Mouse (Mus musculus) cerebellum, postnatal 36 days (tissue): ENCODE measurements around the gene Il10.
A peak's percentile ranks its signal among the peaks of the same experiment; 100 is the strongest.

Source experiments
- DNase-seq, 2 experiments: peaks; one replicate each; pipeline ENCODE4 v3.0.0; 2021 to 2022; ENCODE audit warnings: mixed read lengths in 2 of 2

Gene Il10

DNA sequence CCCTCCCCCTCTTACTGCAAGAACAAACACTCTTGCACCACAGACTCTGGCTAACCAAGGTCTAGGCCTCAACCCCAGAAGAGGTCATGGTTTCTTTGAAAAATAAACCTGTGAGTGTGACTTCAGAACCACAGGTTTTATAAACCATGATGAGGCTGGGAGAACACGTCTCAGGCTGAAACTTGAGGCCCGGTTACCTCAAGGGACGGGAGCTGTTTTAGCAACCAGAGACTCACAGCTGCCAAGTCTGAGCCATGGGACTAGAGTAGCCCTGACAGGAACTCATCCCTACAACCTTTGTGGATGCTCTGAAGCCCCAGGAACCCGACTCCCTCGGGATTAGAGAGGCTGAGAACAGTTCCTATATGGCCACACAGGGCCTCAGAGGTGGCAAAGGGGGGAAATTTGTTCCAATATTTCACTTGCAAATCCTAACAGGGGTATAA lies 29.7 kb downstream of the Il10 start:
- no peak for DNase-seq

DNA sequence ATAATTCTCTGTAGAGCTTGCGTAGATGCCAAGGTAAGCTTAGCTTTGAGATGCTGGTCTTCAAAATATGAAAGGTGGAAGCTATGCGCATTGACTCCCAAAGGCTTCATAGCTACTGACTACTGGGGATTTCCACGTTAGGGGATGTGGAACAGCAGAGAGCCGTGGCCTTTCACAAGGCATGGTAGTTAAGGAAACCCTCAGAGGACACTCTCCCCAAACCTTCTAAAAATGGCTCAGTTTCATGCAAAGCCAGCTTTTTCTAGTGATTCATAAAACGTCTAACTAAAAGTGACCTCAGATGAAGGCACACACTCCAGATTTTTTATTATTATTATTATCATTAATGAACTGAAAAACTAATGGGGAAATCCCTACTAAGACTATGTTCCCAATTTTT lies 30.4 kb downstream of the Il10 start:
- no peak for DNase-seq

DNA sequence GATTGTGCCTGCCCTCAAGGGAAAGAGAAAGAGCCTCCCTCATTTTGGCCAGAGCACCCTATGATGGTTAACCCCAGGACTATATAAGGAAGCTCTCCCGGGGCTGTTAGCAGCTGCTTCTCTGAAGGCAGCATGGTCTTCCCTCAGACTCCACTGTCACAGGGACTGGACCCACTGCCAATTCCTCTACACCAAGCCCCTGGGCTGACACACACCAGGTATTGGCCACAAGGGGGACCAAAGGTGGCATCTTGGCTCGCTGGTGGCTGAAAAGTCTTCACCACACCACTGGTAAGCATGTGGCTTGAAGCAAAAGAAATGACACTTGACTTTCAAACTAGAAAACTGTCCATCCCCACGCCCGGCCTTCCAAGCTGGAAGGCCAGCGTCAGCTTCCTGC lies 31.0 kb downstream of the Il10 start:
- DNase-seq: no peak

DNA sequence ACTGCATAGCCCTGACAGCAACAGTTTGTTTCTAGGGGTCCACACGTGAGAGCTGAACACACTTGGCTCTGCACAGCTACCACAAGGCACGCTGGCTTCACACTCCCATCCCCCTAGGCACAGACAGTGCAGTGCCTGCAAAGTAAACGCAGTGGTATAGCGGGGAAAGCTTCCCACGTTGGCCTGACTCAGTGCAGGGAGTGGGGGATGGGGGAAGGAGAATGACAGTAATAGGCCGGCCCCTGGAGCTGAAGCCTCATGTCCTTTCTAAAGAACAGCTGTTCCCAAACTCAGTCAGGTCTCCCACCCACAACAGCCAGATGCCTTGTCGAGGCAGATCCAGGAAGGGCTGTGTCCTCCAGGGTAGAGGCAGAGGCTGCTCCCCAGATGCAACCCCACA lies 31.4 kb downstream of the Il10 start:
- no peak for DNase-seq

DNA sequence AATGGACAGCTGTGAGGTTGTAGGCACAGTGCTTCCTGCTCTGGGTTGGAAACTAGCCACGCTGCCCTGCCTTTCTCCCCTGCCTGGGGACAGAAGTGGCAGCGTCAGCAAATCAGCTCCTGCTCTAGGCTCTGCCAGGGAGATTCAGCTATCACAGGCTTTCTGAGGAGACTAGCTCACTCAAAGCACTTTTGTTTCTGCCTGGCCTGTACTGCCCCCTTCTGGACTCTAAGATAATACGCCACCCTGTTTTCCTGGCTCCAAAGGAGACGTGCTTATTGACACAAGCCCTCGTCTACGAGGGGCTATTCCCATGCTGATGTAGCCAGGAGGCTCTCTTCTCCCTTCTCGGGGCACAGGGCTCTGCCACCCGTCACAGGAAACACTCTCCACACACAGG lies 33.6 kb downstream of the Il10 start:
- DNase-seq: peak; percentile 55 to 63

DNA sequence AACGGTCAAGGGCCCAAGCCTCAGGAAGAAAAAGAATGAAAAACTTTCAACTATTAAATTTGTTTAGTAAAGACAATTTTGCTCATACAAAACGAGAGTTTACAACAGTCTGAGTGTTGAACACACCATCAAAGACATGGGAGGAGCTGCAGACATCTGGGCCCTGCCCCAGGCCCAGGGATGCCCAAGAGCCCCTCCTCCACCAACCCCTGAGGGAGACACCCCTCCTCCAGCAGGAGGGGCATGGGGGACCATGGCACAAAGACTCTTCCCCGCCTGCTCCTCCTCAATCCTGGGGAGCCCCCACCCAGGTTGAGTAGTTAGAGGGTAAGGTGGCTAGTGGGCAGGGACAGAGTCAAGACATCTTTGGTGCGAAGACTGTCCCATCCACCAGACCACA lies 34.0 kb downstream of the Il10 start:
- DNase-seq: no peak

DNA sequence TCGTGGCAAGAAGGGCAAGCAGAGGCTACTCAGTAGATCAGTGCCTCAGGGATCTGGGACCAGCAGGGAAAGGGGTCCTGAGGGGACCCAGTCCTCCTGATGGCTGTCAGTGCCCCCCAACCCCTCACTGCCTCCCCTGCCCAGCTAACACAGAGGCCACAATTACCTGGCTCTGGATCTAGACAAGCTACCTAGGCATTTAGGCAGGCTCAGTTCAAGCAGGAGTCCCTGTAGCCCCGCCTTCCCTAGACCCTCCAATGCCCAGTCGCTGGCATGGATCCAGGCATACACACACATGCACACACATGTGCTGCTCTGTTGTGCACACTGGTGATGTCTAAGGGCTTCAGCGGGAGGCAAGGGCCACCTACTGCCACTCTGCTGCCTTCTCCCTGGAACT lies 34.6 kb downstream of the Il10 start:
- DNase-seq: no peak

DNA sequence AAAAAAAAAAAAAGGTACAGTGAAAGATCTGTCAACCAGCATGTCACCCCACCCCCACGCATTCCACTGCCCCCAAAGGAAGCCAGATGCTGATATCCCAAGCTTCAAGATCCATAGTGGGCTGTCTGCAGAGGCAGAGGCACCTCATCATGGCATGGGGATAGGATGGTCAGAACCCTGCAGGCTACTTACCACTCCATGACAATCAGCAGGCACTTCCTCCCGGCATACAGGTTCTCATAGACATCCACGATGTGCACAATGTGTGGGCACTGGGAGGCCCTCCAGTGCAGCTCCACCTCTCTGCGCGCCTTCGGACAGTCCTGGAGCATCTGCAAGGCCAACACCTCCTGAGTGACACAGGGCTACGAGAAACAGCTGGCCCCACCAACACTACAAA lies 38.8 kb downstream of the Il10 start:
- no peak for DNase-seq

DNA sequence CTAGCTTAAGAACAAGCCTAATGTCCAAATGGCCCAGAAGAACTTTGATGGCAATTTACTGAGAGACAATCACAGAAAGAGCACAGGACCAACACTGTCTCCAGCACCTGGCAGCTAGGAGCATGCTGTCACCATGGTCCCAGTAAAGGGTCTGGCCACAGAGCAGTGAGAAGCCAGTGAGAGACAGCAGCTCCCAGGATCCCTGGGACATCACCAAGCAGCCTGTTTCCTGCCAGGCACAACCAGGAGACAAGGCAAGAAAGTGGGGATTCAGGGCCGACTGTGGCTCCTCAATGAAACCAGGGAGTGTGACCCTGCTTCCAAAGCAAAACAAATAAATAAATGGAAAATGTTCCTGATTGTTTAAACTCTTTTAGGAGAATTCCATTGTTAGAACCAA lies 39.8 kb downstream of the Il10 start:
- DNase-seq: no peak

DNA sequence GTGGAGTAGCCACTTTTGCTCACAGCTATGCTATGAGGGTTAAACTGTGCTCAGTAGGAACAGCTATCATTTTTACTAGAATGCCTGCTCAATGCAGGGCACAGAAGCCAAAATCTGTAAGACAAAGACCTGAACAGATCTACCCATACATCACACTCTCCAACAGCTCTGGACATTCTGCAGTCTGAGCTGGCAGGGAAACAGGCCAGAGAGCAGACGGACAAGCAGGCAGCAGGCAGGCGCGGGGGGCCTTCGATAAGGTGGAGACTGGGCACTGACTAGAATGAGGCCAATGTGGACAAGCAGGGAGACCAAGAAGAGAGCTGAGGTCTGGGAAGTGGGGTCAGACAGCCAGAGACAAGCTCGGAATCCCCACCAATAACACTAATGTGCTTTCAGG lies 40.2 kb downstream of the Il10 start:
- no peak for DNase-seq

DNA sequence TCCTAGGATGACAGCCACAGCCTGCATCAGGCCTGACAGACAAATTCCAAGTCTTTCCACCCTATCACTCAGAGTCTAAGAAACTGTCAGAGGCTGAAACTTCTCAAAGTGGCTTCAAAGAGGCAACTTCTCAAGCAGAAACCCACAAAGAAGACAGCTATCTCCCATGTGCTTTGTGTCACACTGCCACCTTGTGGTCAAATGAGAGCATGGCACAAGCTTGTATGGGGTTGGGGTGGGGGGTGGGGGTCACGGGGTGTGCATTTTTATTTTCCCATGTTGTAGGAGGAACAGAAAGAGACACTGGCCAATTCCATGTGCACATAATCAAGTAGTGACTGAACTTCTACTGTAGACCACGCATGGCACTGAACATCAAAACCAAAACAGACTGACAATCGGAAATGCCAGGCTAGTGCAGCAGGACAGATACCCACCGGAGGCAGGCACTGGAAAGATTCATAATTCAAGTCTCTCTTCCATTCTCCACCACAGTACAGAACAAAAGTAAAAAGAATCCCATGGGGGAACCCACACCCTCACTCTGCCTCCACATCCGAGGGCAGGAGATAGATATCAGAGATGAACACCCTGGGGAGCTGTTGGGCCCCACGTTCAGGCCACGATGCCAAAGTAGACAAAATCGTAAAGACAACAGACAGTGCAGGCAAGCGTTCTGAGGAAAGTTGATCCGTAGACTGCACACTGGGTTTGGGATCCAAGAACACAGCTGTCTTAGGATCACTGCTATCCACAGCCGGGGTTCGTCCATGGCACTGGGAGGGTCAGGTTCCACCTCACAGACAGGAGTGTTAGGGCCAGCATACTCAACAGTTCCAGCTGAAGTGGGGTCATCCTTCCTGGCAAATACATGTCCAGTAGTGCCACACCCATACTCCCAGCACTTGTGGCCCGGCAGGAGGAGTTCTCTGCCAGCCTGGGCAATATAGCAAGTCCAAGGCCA lies 40.9 kb downstream of the Il10 start:
- DNase-seq: peak; percentile 41 to 45

DNA sequence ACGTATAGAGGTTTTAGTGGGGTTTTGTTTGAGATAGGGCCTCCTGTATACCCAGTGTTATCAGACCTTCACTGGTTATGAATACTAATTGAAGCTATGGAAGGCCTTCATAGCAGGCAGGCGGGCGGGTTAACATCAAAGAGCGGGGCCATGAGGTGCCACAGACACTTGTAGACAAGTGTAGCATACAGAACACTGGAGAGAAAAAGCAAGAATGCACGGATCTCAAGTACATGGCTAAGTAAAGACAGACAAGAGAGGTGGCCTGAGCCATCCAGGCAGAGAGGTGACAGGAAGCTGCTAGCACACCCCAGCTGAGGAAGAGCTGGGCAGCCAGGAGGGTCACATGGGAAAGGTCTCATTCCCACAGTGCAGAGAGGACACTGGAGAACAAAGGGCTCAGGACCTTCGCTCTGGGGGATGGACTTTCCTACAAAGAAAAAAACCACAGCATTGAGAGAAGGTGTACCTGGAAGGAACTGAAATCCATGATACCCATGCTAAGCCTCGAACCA lies 42.2 kb downstream of the Il10 start:
- no peak for DNase-seq

DNA sequence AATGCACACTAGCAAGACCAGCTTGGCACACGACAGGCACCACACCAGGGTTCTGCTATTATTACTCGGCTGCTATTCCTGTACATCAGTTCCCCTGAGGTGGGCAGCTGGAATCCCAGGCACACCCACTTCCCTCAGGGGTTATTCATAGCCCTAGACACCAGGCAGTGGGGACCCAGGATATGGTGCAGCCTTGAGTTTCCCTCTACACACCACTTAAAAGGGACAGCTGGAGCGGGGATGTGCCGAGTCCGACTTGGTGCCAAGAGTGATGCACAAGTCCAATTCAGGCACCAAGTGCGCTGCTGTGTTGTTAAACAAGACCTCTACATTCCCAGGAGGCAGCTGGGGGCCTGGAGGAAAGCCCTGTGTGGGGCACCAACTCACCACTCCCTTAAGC lies 43.2 kb downstream of the Il10 start:
- DNase-seq: no peak

DNA sequence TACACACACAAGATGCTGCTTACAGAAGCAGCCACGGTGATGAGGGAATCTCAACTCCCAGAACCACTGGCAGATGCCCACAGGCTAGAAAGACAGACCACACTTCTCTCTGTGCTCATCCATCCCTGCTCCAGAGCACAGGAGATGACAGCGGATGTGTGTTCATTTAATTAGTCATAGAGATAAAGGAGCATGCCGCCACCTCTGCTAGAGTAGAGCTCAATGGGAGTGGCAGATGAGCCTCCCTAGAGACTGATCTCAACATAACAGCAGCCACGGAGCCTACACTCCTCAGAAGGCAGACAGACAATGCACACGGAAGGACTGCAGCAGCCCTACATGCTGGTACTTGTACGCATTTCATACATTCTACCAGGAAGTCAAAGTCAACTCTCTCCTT lies 44.6 kb downstream of the Il10 start:
- no peak for DNase-seq

DNA sequence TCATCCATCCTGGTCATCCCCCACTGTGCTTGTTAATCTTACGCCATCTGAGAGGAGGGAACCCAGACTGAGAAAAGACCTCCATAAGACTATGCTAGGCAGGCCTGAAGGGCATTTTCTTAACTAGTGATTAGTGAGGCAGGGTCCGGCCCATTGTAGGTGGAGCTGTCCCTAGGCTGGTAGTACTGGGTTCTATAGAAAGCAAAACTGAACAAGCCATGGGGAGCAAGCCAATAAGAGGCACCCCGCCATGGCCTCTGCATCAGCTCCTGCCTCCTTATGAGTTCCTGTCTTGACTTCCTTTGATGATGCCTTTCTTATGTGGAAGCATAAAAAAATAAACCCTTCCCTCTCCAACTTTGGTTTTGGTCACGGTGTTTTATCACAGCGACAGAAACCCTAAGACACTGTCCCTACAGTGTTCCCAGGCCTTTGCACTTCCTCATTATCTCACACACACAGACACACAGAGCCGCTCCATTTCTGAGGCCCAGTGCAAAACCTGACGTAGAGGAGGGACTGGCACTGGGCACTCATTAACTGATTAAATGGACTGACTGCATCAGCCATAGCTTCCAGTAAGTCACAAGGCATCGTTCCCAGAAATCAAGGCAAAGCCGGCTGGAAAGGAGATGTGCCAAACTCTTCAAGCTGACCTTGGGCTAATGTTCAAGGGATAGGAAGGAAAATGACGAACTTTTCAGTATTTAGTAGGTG lies 48.5 kb downstream of the Il10 start:
- no peak for DNase-seq

DNA sequence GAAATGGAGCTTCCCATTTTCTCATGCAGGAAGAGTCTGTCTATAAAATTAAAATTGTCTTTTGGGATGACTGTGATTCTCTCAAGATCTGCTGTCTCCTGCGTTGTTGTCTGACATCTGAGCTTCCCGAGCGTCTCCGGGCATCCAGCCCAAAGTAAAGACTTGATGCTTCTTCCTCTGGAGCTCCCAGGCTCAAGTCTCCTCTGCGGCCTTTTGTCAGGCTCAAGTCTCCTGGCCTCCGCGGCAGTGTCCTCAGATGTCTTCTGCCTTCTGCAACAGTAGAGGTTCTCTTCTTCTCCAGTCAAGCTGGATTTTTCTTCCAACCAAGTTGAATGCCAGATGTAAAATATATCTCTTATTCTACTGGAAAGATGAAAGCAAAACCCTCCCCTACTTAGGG lies 49.4 kb downstream of the Il10 start:
- DNase-seq: no peak

DNA sequence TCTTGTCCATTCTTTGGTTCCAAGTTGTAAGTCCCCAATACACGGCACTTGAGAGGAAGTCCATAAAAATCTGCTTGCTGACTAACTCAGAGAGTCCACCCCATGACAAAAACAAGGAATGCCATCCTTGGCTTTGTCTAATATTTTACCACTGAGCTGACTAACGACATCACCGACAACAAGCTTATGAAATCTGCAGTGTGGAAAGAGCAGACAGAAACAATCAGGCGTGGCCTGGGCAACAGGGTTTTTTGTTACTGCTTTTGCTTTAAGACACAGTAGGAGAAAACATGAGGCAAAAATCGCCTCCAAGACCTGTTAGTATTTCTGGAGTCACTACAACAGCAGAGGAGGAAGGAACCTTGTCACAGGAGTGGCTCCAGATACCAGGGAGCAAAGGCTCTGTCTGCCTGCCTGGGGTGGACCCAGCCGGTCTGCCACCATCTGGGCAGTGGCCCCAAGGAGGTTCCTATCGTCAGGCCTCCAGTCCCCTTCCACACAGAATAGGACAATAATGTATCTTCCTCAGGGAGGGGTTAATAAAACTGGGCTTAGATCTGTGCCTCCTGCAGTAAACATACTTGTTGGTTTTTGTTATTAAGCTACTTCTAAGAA lies 52.8 kb downstream of the Il10 start:
- no peak for DNase-seq

DNA sequence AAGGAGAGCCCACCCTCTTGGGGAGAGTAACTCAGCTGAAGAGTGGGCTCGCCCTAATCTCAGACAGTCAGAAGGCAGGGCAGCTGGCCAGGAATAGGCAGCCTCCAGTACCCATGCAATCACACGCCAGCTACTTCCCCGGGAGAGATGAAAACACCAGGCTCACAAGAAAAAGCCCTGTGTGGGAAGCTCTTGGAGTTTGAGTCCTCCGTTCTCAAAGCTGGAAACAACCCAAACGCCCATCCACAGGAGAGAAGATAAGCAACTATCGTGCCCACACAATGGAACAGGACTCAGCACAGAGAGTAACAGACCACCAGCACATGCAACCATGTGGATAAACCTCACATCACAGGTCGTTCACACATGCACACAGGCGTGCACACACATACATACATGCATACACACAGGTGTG lies 54.9 kb downstream of the Il10 start:
- DNase-seq: no peak
